Mouse (Mus musculus): Measurements from ENCODE around the gene Gm7347. TPM values are rescaled to one million over a fixed set of nuclear protein-coding genes. Genes with fewer than 3 reads are reported as not detected.
"Not testable (repeated sequence)": the region's sequence is repeated elsewhere in the genome, so short reads cannot be mapped to it uniquely, and the experiment has no call there.

Gene Gm7347
- not detected for total RNA-seq (2021)
- long read RNA-seq, experiment 1 = 0 reads
- long read RNA-seq, experiment 2 = 0 reads

GRCm38 (mm10) chr5:26058481-26058880, at the start of gene Gm7347:
Gm7347 (minus strand) TSS chr5:26058581.
- not testable (repeated sequence) for DNase-seq

DNA sequence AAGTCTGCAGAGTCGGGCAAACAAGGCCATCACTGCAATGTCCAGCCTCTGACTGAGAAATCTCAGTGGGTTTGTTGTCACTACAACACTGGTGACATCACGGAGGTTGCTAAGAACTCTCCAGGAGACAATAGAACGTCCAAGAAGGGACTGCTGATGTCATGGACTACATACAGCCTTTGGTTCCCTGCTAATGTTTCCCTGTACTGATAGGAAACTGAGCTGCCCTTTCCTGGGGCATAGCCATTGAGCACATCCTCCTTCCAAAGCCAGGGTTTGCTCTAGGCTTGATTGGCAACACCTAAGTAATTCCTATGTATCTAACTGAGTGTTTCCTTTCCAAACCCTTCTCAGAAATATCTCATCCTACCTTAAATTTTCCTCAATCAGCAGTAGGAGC, 46.9 kb upstream of the Gm7347 start, which contains the start of gene 5031410I06Rik:
Gene 5031410I06Rik, minus strand, starts transcription at position 101 of the 400 bp plus-strand sequence.
- DNase-seq = not testable (repeated sequence)

DNA sequence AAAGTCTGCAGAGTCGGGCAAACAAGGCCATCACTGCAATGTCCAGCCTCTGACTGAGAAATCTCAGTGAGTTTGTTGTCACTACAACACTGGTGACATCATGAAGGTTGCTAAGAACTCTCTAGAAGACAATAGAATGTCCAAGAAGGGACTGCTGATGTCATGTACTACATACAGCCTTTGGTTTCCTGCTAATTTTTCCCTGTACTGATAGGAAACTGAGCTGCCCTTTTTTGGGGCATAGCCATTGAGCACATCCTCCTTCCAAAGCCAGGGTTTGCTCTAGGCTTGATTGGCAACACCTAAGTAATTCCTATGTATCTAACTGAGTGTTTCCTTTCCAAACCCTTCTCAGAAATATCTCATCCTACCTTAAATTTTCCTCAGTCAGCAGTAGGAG, 30.8 kb upstream of the Gm7347 start, which contains the start of gene Gm10471:
Gene Gm10471, minus strand, starts transcription at position 101 of the 400 bp plus-strand sequence.
- DNase-seq = not testable (repeated sequence)

DNA sequence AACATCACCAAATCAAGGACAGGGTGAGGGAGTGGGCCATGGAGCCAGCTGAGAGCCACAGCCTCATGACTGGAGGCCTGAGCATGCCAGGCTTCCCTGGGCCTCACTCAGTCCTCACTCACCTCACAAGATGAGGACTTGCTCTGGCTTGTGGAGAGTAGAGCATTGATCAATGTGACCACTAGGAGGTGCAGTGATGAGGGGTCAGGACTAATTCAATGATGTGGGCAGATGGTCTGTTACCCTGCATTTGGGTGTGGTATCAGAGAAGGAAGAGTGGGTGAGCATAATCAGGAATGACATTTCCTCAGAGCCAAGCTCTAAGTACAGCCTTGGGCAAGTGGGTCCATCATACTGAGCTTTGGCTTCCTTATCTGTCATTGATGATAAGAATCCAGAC, 20.6 kb upstream of the Gm7347 start:
- DNase-seq = not testable (repeated sequence)

GRCm38 (mm10) chr5:26070716-26071115, 12.3 kb upstream of the Gm7347 start:
- DNase-seq = no peak

DNA sequence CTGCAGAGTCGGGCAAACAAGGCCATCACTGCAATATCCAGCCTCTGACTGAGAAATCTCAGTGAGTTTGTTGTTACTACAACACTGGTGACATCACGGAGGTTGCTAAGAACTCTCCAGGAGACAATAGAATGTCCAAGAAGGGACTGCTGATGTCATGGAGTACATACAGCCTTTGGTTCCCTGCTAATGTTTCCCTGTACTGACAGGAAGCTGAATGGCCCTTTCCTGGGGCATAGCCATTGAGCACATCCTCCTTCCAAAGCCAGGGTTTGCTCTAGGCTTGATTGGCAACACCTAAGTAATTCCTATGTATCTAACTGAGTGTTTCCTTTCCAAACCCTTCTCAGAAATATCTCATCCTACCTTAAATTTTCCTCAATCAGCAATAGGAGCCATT, 18.9 kb downstream of the Gm7347 start, which contains the start of gene Speer4a:
Gene Speer4a, minus strand, starts transcription at position 101 of the 400 bp plus-strand sequence.
- DNase-seq = not testable (repeated sequence)

GRCm38 (mm10) chr5:26022816-26023215, 35.6 kb downstream of the Gm7347 start, which contains the start of gene Gm5862:
Gm5862 (minus strand) TSS chr5:26022916.
- not testable (repeated sequence) for DNase-seq

DNA sequence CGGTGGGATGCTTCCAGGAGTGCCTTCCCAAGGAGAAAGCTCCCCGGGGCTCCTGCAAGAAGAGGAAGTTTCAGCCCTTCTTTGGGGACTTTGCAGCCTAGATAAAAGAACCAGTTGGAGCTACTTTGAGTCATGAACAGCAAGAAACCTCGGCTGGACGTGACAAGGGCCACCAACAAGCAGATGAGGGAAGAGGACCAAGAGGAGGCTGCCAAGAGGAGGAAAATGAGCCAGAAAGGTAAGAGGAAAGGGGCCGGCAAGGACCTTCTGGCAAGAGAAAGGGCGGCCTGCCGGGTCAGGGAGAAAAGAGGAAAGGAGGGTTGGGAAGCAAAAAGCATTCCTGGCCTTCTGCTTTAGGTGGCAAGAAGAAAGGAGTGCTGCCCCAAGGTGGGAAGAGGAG, 50.7 kb downstream of the Gm7347 start:
- DNase-seq = not testable (repeated sequence)

GRCm38 (mm10) chr5:26006937-26007695, 51.3 kb downstream of the Gm7347 start:
- DNase-seq = not testable (repeated sequence)

DNA sequence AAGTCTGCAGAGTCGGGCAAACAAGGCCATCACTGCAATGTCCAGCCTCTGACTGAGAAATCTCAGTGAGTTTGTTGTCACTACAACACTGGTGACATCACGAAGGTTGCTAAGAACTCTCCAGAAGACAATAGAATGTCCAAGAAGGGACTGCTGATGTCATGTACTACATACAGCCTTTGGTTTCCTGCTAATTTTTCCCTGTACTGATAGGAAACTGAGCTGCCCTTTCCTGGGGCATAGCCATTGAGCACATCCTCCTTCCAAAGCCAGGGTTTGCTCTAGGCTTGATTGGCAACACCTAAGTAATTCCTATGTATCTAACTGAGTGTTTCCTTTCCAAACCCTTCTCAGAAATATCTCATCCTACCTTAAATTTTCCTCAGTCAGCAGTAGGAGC, 53.7 kb downstream of the Gm7347 start, which contains the start of gene Gm1979:
Gene Gm1979, minus strand, starts transcription at position 101 of the 400 bp plus-strand sequence.
- DNase-seq = not testable (repeated sequence)

Other genes starting within 250 kb of the Gm7347 start
- gene Gm21663, start 116.2 kb downstream of the Gm7347 start, total RNA-seq (2021) = not detected
- gene Gm21671, start 104.2 kb downstream of the Gm7347 start, total RNA-seq (2021) = not detected
- gene Gm21680, start 85.9 kb downstream of the Gm7347 start, total RNA-seq (2021) = not detected
- gene Gm21698, start 69.9 kb downstream of the Gm7347 start, total RNA-seq (2021) = not detected
- gene Gm1979, start 53.8 kb downstream of the Gm7347 start, total RNA-seq (2021) = under 1 TPM in 1 of 2 experiments, not detected in 1; 0.15 TPM
- gene Gm5862, start 35.7 kb downstream of the Gm7347 start, total RNA-seq (2021) = not detected
- gene Speer4a, start 19.0 kb downstream of the Gm7347 start, total RNA-seq (2021) = not detected
- gene Gm10471, start 30.7 kb upstream of the Gm7347 start, total RNA-seq (2021) = not detected
- not detected for gene 5031410I06Rik, start 46.8 kb upstream of the Gm7347 start, total RNA-seq (2021)
- gene Gm10220, start 62.8 kb upstream of the Gm7347 start, total RNA-seq (2021) = not detected
- gene Gm7361, start 199.1 kb upstream of the Gm7347 start, total RNA-seq (2021) = not detected